Mouse (Mus musculus) monocyte, adult 5-6 weeks (primary cell): ENCODE results near the gene Lyzl6. TPM values are rescaled to one million over a fixed set of nuclear protein-coding genes. Genes with fewer than 3 reads are reported as not detected.
A peak's percentile ranks its signal among the peaks of the same experiment; 100 is the strongest.

ENCODE experiments used
- ATAC-seq: fragments of 153-309, 156-312 bp; replicated peaks from 2 replicates; pipeline ENCODE4 v1.8.0; 2017; ENCODE audit warnings: mild to moderate bottlenecking; ENCODE audit not compliant: low TSS enrichment, insufficient number of reproducible peaks, severe bottlenecking, poor library complexity, low FRiP score
- total RNA-seq: library from RNA; stranded (forward); fragments of 200-1000, 200-491, 200-594 nt; gene quantifications from 3 replicates; pipeline ENCODE4 v1.2.3, GENCODE M21; 2017

Lyzl6 gene
- not detected in 3 replicates for total RNA-seq

GRCm38 (mm10) chr11:103638790-103639189 is at the start of gene Lyzl6:
Gene Lyzl6 (minus strand): TSS chr11:103638890.
- ATAC-seq, result no peak

GRCm38 (mm10) chr11:103686706-103687105 is 48.0 kb upstream of the Lyzl6 start:
- ATAC-seq, result no peak

GRCm38 (mm10) chr11:103685261-103685736 is 46.6 kb upstream of the Lyzl6 start:
- ATAC-seq, result no peak

GRCm38 (mm10) chr11:103683667-103684334 is 45.1 kb upstream of the Lyzl6 start:
- no peak for ATAC-seq

- peak; percentile 25; the same call in 1 of the 2 replicates for ATAC-seq
These were observed 38.4 kb upstream of the Lyzl6 start for GRCm38 (mm10) chr11:103677042-103677441.

- peak; percentile 65 for ATAC-seq
These were observed 36.9 kb upstream of the Lyzl6 start for GRCm38 (mm10) chr11:103675556-103675955.

- no peak for ATAC-seq
These were observed 28.3 kb upstream of the Lyzl6 start for GRCm38 (mm10) chr11:103666907-103667426.

GRCm38 (mm10) chr11:103666181-103666906 is 27.7 kb upstream of the Lyzl6 start:
- ATAC-seq, result no peak

- ATAC-seq, result no peak
These were observed 27.0 kb upstream of the Lyzl6 start for GRCm38 (mm10) chr11:103665695-103666094.

- ATAC-seq, result no peak
These were observed 24.4 kb upstream of the Lyzl6 start for GRCm38 (mm10) chr11:103663119-103663518.

GRCm38 (mm10) chr11:103662546-103662945 is 23.9 kb upstream of the Lyzl6 start:
- ATAC-seq, result no peak

GRCm38 (mm10) chr11:103661863-103662262 is 23.2 kb upstream of the Lyzl6 start:
- no peak for ATAC-seq

GRCm38 (mm10) chr11:103658189-103658588 is 19.5 kb upstream of the Lyzl6 start:
- no peak for ATAC-seq

GRCm38 (mm10) chr11:103656520-103656919 is 17.8 kb upstream of the Lyzl6 start:
- no peak for ATAC-seq

GRCm38 (mm10) chr11:103653359-103653965 is 14.8 kb upstream of the Lyzl6 start:
- ATAC-seq, result no peak

- no peak for ATAC-seq
These were observed 12.7 kb upstream of the Lyzl6 start for GRCm38 (mm10) chr11:103651426-103651825.

GRCm38 (mm10) chr11:103649983-103650493 is 11.3 kb upstream of the Lyzl6 start:
- ATAC-seq, result no peak

- ATAC-seq, result no peak
These were observed 10.8 kb upstream of the Lyzl6 start, which contains the start of gene Rprml for GRCm38 (mm10) chr11:103649301-103649982. Gene Rprml (plus strand): TSS chr11:103649570.

GRCm38 (mm10) chr11:103648656-103649055 is 10.0 kb upstream of the Lyzl6 start:
- ATAC-seq, result no peak
